Mouse (Mus musculus) liver, embryonic 14.5 days (tissue): ENCODE data around the gene Trmt10c. TPM values are rescaled to one million over a fixed set of nuclear protein-coding genes. Genes with fewer than 3 reads are reported as not detected.
A peak's percentile ranks its signal among the peaks of the same experiment; 100 is the strongest.

Source experiments
- ATAC-seq: fragments of 200-750 bp; cut with Nextera tagmentation; 2 replicates; pipeline ENCODE4 v1.8.0; 2017; ENCODE audit warnings: moderate number of reproducible peaks, mild to moderate bottlenecking, moderate library complexity; ENCODE audit not compliant: insufficient read depth
- DNase-seq, 3 experiments: peaks; one replicate each; pipeline ENCODE4 v3.0.0-alpha.2; 2012 to 2013; ENCODE audit warnings: low read depth in 3 of 3, low spot score in 3 of 3
- H3K27ac ChIP-seq: fragments of 300-500 bp; sonication (generic); 2 replicates; pipeline ENCODE4 v1.5.1; 2014; ENCODE audit warnings: moderate library complexity, mild to moderate bottlenecking, control low read depth, inconsistent platforms
- H3K27me3 ChIP-seq: fragments of 300-500 bp; sonication (generic); 2 replicates; pipeline ENCODE4 v1.6.1; 2014; ENCODE audit warnings: mild to moderate bottlenecking, low read length, moderate library complexity; ENCODE audit not compliant: control insufficient read depth, insufficient read depth
- H3K36me3 ChIP-seq: fragments of 300-500 bp; sonication (generic); replicated peaks from 2 replicates; pipeline ENCODE4 v1.6.1; 2014; ENCODE audit warnings: low read depth; ENCODE audit not compliant: control insufficient read depth, insufficient read depth
- H3K4me1 ChIP-seq, 2 experiments: fragments of 200-500 bp in 1 of 2; fragments of 300-500 bp in 1 of 2; sonication (generic) in 1 of 2; replicated peaks; 2 replicates each; pipeline ENCODE4 v1.6.1; 2012 to 2014; ENCODE audit warnings: antibody characterized with exemption in 1 of 2, inconsistent platforms in 1 of 2, low read length in 1 of 2; ENCODE audit not compliant: control insufficient read depth in 2 of 2, insufficient read depth in 2 of 2
- H3K4me2 ChIP-seq: fragments of 300-500 bp; sonication (generic); 2 replicates; pipeline ENCODE4 v1.6.1; 2014; ENCODE audit warnings: low read depth, mild to moderate bottlenecking, control low read depth, moderate library complexity
- H3K4me3 ChIP-seq, 2 experiments: fragments of 200-500 bp in 1 of 2; fragments of 300-500 bp in 1 of 2; sonication (generic) in 1 of 2; 2 replicates each; pipeline ENCODE4 v1.5.1; 2012 to 2014; ENCODE audit warnings: low read depth in 2 of 2, low read length in 2 of 2, mild to moderate bottlenecking in 2 of 2, control low read depth in 1 of 2, inconsistent platforms in 1 of 2, moderate library complexity in 1 of 2; ENCODE audit not compliant: insufficient read depth in 1 of 2
- H3K9ac ChIP-seq: fragments of 300-500 bp; sonication (generic); replicated peaks from 2 replicates; pipeline ENCODE4 v1.6.1; 2014; ENCODE audit warnings: mild to moderate bottlenecking, control low read depth, moderate library complexity
- H3K9me3 ChIP-seq: fragments of 300-500 bp; sonication (generic); 2 replicates; pipeline ENCODE4 v1.6.1; 2016; ENCODE audit warnings: low read length, mixed read lengths; ENCODE audit not compliant: control insufficient read depth
- CTCF ChIP-seq: IDR thresholded peaks from 2 replicates; pipeline ENCODE4 v1.5.1; 2016; ENCODE audit warnings: antibody characterized with exemption, low read depth, control low read depth
- EP300 ChIP-seq: IDR thresholded peaks from 2 replicates; pipeline ENCODE4 v1.6.1; 2016; ENCODE audit warnings: antibody characterized with exemption, low read depth
- WGBS: fragments of 180-500 bp; shearing (Covaris S2); extraction: QIAGEN DNeasy Blood & Tissue Kit; methylation state at CpG from one replicate; pipeline ENCODE4 v1.1.7; 2014; ENCODE audit not compliant: insufficient replicate concordance; 5-methylcytosine and 5-hydroxymethylcytosine counted together
- polyA plus RNA-seq, 2 experiments: library from polyadenylated mRNA; depleted of rRNA in 1 of 2; stranded (reverse) in 1 of 2; unstranded in 1 of 2; fragments of >200 nt; fragmentation: Nextera tagmentation in 1 of 2; extraction: Ambion mirVana in 1 of 2; gene quantifications; 2 replicates each; pipeline versions ENCODE4 v1.2.1 to v1.2.3; 2012 to 2014

The Trmt10c gene
- polyA plus RNA-seq (2012; rRNA removed), result 3.2 and 6.1 TPM in 2 replicates
- polyA plus RNA-seq (2014; fragmentation: Nextera tagmentation; extraction: Ambion mirVana), result 16.1 and 17.7 TPM in 2 replicates

- DNase-seq, result peak; percentile 72 to 84 (median 76)
- peaks cover 24% of the 10 kb centered on the region for H3K36me3 ChIP-seq
- H3K27ac ChIP-seq, result peak within 1 kb of the TSS; percentile 82
- H3K9ac ChIP-seq, result peak within 1 kb of the TSS; percentile 83
- H3K9me3 ChIP-seq, result no peaks in the 10 kb centered on the region
- under 1% methylated on average over 63 of the region's 63 CpGs for WGBS
- H3K4me3 ChIP-seq, result peak within 1 kb of the TSS; percentile 88 to 94
- no peaks in the 10 kb centered on the region for H3K27me3 ChIP-seq
- peak within 1 kb of the TSS; percentile 94 for H3K4me2 ChIP-seq
- peaks cover 3 to 11% of the 10 kb centered on the region in 2 experiments for H3K4me1 ChIP-seq
- ATAC-seq, result peak; percentile 100
- TF ChIP-seq CTCF, result no peak
- peak; percentile 44; the same call in 1 of the 2 replicates for TF ChIP-seq EP300
Observed at GRCm38 (mm10) chr16:56037138-56038010, at the start of gene Trmt10c. Trmt10c (minus strand) TSS chr16:56037819.

GRCm38 (mm10) chr16:56086336-56086735 is 48.7 kb upstream of the Trmt10c start:
- ATAC-seq (0 out of 2 replicates have a peak, but pooled peaks have one; percentile 47), DNase-seq (no peak)
- no peak overlapping the region for H3K9ac ChIP-seq
- H3K4me1 ChIP-seq, result no peaks in the 10 kb centered on the region
- no peak overlapping the region for H3K4me3 ChIP-seq
- peaks cover 8% of the 10 kb centered on the region for H3K36me3 ChIP-seq
- 86% methylated on average over 2 of the region's 2 CpGs for WGBS
- H3K4me2 ChIP-seq, result no peak overlapping the region
- TF ChIP-seq CTCF (no peak), EP300 (no peak)
- no peak overlapping the region for H3K27ac ChIP-seq
- no peaks in the 10 kb centered on the region for H3K27me3 ChIP-seq
- H3K9me3 ChIP-seq, result no peaks in the 10 kb centered on the region

GRCm38 (mm10) chr16:56081691-56082090 is 44.1 kb upstream of the Trmt10c start:
- WGBS, result 67% methylated on average over 4 of the region's 4 CpGs
- no peak overlapping the region for H3K27ac ChIP-seq
- peaks cover 6% of the 10 kb centered on the region for H3K36me3 ChIP-seq
- peaks cover 2 to 4% of the 10 kb centered on the region in 2 experiments; a peak in 3 of 4 replicates for H3K4me1 ChIP-seq
- TF ChIP-seq CTCF (no peak), EP300 (no peak)
- H3K4me2 ChIP-seq, result no peak overlapping the region
- H3K9me3 ChIP-seq, result no peaks in the 10 kb centered on the region
- ATAC-seq (no peak), DNase-seq (no peak)
- H3K27me3 ChIP-seq, result no peaks in the 10 kb centered on the region
- no peak overlapping the region for H3K4me3 ChIP-seq
- H3K9ac ChIP-seq, result no peak overlapping the region

- 72% methylated on average over 1 of the region's 1 CpGs for WGBS
- no peak for ATAC-seq
- no peaks in the 10 kb centered on the region for H3K9me3 ChIP-seq
- peaks cover 12 to 13% of the 10 kb centered on the region in 2 experiments for H3K4me1 ChIP-seq
- no peak overlapping the region for H3K4me3 ChIP-seq
- H3K9ac ChIP-seq, result no peak overlapping the region
- H3K4me2 ChIP-seq, result no peak overlapping the region
- peaks cover 6% of the 10 kb centered on the region for H3K36me3 ChIP-seq
- no peaks in the 10 kb centered on the region for H3K27me3 ChIP-seq
- TF ChIP-seq CTCF (no peak), EP300 (no peak)
- no peak for DNase-seq
- no peak overlapping the region for H3K27ac ChIP-seq
Observed at GRCm38 (mm10) chr16:56079419-56079818, 41.8 kb upstream of the Trmt10c start.
